In genomic region chr13:19283161-19283560, GRCm38 (mm10) we compare ENCODE assay signal across 12 mouse cellular contexts.
DNase-seq lines count a peak whose midpoint lies in the region; TF ChIP-seq lines count a peak whose summit lies in the region.
"Had no signal": no experiment of that assay in that cellular context is flagged by ENCODE, and none has a peak within 500 bp of the region (broad histone marks: within the 10 kb centered on the region; RNA-seq: fewer than 3 reads in every experiment).

No protein-coding gene starts in this region.

- intact Hi-C loops in gastrocnemius, postnatal 14 days (cut with DNase I; ENCODE audit: low total_unique reads), result no loop called here

- H3K27ac ChIP-seq in layer of hippocampus, adult 2 months, result no peak overlapping the region
- H3K27ac ChIP-seq: heart, embryonic 10.5 days; liver, embryonic 13.5 days; macrophage had no signal

- DNase-seq in layer of hippocampus, adult 2 months (ENCODE audit: low spot score in 2 of 2), result no peak
- no peak for DNase-seq in layer of hippocampus, postnatal 36 days
- DNase-seq in A20 (ENCODE audit: low read depth, low spot score) (peak; percentile 3), ES-CJ7 (ENCODE audit: low read depth, low spot score) (peak; percentile 5)
- peak; percentile 14 for DNase-seq in naive thymus-derived CD4-positive, alpha-beta T cell, adult 2 months (ENCODE audit: low read depth)
- DNase-seq in left cerebral cortex, adult 18-20 months (ENCODE audit: low spot score in 2 of 2), result no peak
- DNase-seq in gastrocnemius, postnatal 14 days, result no peak
- DNase-seq: adrenal gland, adult 2 months; cerebellum, postnatal 25 days; liver, embryonic 13.5 days had no signal

- H3K4me3 ChIP-seq in layer of hippocampus, adult 2 months, result no peak overlapping the region
- H3K4me3 ChIP-seq: heart, embryonic 10.5 days; liver, embryonic 13.5 days had no signal

- peak; percentile 53 for TF ChIP-seq CTCF in layer of hippocampus, adult 2 months (conservative IDR thresholded peaks at IDR 0.05)

Comparison
In these comparisons a context has a peak if more than half of its experiments do, and no peak if none do; other contexts are left out.
1. DNase-seq: peak in A20 (single experiment), ES-CJ7 (single experiment) and naive thymus-derived CD4-positive, alpha-beta T cell, adult 2 months (single experiment); none in layer of hippocampus, adult 2 months (0 of 2), layer of hippocampus, postnatal 36 days (0 of 2), left cerebral cortex, adult 18-20 months (0 of 2) and gastrocnemius, postnatal 14 days (single experiment).